ENCODE assay signal across 10 mouse cellular contexts in genomic region chr19:40410109-40410508, GRCm38 (mm10).
DNase-seq lines count a peak whose midpoint lies in the region; ATAC-seq and TF ChIP-seq lines count a peak whose summit lies in the region.
"Had no signal": no experiment of that assay in that cellular context is flagged by ENCODE, and none has a peak within 500 bp of the region (broad histone marks: within the 10 kb centered on the region; RNA-seq: fewer than 3 reads in every experiment).

No protein-coding gene starts in this region.

- H3K4me1 ChIP-seq in limb, embryonic 12.5 days (replicated peaks) = peaks cover 42% of the 10 kb centered on the region
- H3K4me1 ChIP-seq in limb, embryonic 10.5 days = peaks cover 28% of the 10 kb centered on the region
- H3K4me1 ChIP-seq in forebrain, postnatal 0 days (ENCODE audit: insufficient read depth) = peaks cover 21% of the 10 kb centered on the region
- peaks cover 42% of the 10 kb centered on the region for H3K4me1 ChIP-seq in liver, postnatal 0 days (ENCODE audit: insufficient read depth)
- no peaks in the 10 kb centered on the region for H3K4me1 ChIP-seq in thymus, adult 2 months (replicated peaks; ENCODE audit: control insufficient read depth, insufficient read depth, low read length)

- H3K4me2 ChIP-seq in limb, embryonic 12.5 days = no peak overlapping the region
- H3K4me2 ChIP-seq in forebrain, postnatal 0 days (ENCODE audit: low read depth) = no peak overlapping the region
- no peak overlapping the region for H3K4me2 ChIP-seq in liver, postnatal 0 days (ENCODE audit: low read depth, low read length)

- H3K4me3 ChIP-seq in limb, embryonic 12.5 days (replicated peaks) = no peak overlapping the region
- no peak overlapping the region for H3K4me3 ChIP-seq in limb, embryonic 10.5 days
- H3K4me3 ChIP-seq in forebrain, postnatal 0 days (ENCODE audit: low read depth, low read length) = no peak overlapping the region
- no peak overlapping the region for H3K4me3 ChIP-seq in liver, postnatal 0 days (ENCODE audit: low read depth, low read length)
- no peak overlapping the region for H3K4me3 ChIP-seq in thymus, adult 2 months (ENCODE audit: control insufficient read depth, insufficient read depth, low read length)

- DNase-seq in limb, embryonic 10.5 days (ENCODE audit: low spot score) = no peak
- peak; percentile 80 to 88 for DNase-seq in cerebellum, postnatal 10 days
- DNase-seq in forebrain, postnatal 0 days = no peak
- DNase-seq in liver, postnatal 0 days = no peak
- DNase-seq in urinary bladder, adult 18-20 months (ENCODE audit: low spot score in 2 of 2) = no peak
- DNase-seq in spleen, postnatal 4 days (ENCODE audit: low spot score in 2 of 2) = no peak
- DNase-seq in thymus, adult 2 months = no peak
- DNase-seq: kidney, postnatal 10 days; right cerebral cortex, postnatal 25 days had no signal

- no peak for TF ChIP-seq CTCF in forebrain, postnatal 0 days (IDR thresholded peaks at IDR 0.05; ENCODE audit: low read depth)
- TF ChIP-seq CTCF in liver, postnatal 0 days (IDR thresholded peaks at IDR 0.05; ENCODE audit: low read depth) = no peak
- no peak for TF ChIP-seq CTCF in thymus, adult 2 months (IDR thresholded peaks at IDR 0.05; ENCODE audit: borderline replicate concordance, control insufficient read depth, extremely low read depth, insufficient read depth, low read length, poor library complexity)

- TF ChIP-seq EP300 in liver, postnatal 0 days (IDR thresholded peaks at IDR 0.05; ENCODE audit: low read depth) = no peak

- 68% methylated on average over 9 of the region's 9 CpGs for WGBS in limb, embryonic 12.5 days
- 87% methylated on average over 9 of the region's 9 CpGs for WGBS in limb, embryonic 10.5 days
- WGBS in forebrain, postnatal 0 days = 50% methylated on average over 9 of the region's 9 CpGs
- WGBS in liver, postnatal 0 days (ENCODE audit: insufficient replicate concordance) = 39% methylated on average over 9 of the region's 9 CpGs
- 85% methylated on average over 9 of the region's 9 CpGs for WGBS in thymus, adult 2 months

- H3K36me3 ChIP-seq in limb, embryonic 12.5 days = no peaks in the 10 kb centered on the region
- no peaks in the 10 kb centered on the region for H3K36me3 ChIP-seq in limb, embryonic 10.5 days
- H3K36me3 ChIP-seq in forebrain, postnatal 0 days (ENCODE audit: insufficient read depth) = no peaks in the 10 kb centered on the region
- no peaks in the 10 kb centered on the region for H3K36me3 ChIP-seq in liver, postnatal 0 days (replicated peaks; ENCODE audit: insufficient read depth, low read length)
- no peaks in the 10 kb centered on the region for H3K36me3 ChIP-seq in thymus, adult 2 months (ENCODE audit: control insufficient read depth, insufficient read depth, low read length)

- H3K27ac ChIP-seq in limb, embryonic 12.5 days = peak overlapping the region; percentile 70
- H3K27ac ChIP-seq in limb, embryonic 10.5 days = no peak overlapping the region
- H3K27ac ChIP-seq in forebrain, postnatal 0 days (ENCODE audit: low read depth, low read length) = no peak overlapping the region
- H3K27ac ChIP-seq in liver, postnatal 0 days (ENCODE audit: low read depth) = peak overlapping the region; percentile 86
- H3K27ac ChIP-seq in thymus, adult 2 months (ENCODE audit: control insufficient read depth, insufficient read depth, low read length) = no peak overlapping the region

- no peaks in the 10 kb centered on the region for H3K9me3 ChIP-seq in limb, embryonic 12.5 days
- H3K9me3 ChIP-seq in limb, embryonic 10.5 days (replicated peaks) = no peaks in the 10 kb centered on the region
- H3K9me3 ChIP-seq in forebrain, postnatal 0 days (ENCODE audit: low read length) = no peaks in the 10 kb centered on the region
- no peaks in the 10 kb centered on the region for H3K9me3 ChIP-seq in liver, postnatal 0 days (ENCODE audit: low read length)

- no peaks in the 10 kb centered on the region for H3K27me3 ChIP-seq in limb, embryonic 12.5 days
- H3K27me3 ChIP-seq in limb, embryonic 10.5 days (ENCODE audit: low read depth, poor library complexity, severe bottlenecking) = no peaks in the 10 kb centered on the region
- H3K27me3 ChIP-seq in forebrain, postnatal 0 days (ENCODE audit: insufficient read depth, low read length) = no peaks in the 10 kb centered on the region
- no peaks in the 10 kb centered on the region for H3K27me3 ChIP-seq in liver, postnatal 0 days (ENCODE audit: insufficient read depth, low read length)
- H3K27me3 ChIP-seq in thymus, adult 2 months (ENCODE audit: control insufficient read depth, insufficient read depth, low read length) = no peaks in the 10 kb centered on the region

- TF ChIP-seq POLR2A in thymus, adult 2 months (IDR thresholded peaks at IDR 0.05; ENCODE audit: control insufficient read depth, extremely low read depth, insufficient read depth, low read length, poor library complexity) = no peak

- ATAC-seq in limb, embryonic 12.5 days (ENCODE audit: insufficient number of reproducible peaks, insufficient read depth, low FRiP score, low TSS enrichment, low read depth) = no peak; the same call in 1 of the 2 replicates
- peak; percentile 21; the same call in 1 of the 2 replicates for ATAC-seq in forebrain, postnatal 0 days
- peak; percentile 37 for ATAC-seq in liver, postnatal 0 days

- H3K9ac ChIP-seq in limb, embryonic 12.5 days (replicated peaks) = no peak overlapping the region
- H3K9ac ChIP-seq in forebrain, postnatal 0 days = no peak overlapping the region
- H3K9ac ChIP-seq in liver, postnatal 0 days (replicated peaks) = no peak overlapping the region

Comparison
In these comparisons a context has a peak if more than half of its experiments do, and no peak if none do; other contexts are left out.
1. H3K27ac ChIP-seq: peak in limb, embryonic 12.5 days (single experiment) and liver, postnatal 0 days (single experiment); none in limb, embryonic 10.5 days (single experiment), forebrain, postnatal 0 days (single experiment) and thymus, adult 2 months (single experiment).
2. DNase-seq: peak in cerebellum, postnatal 10 days (2 of 2); none in limb, embryonic 10.5 days (single experiment), forebrain, postnatal 0 days (single experiment), liver, postnatal 0 days (single experiment), urinary bladder, adult 18-20 months (0 of 2), spleen, postnatal 4 days (0 of 2) and thymus, adult 2 months (single experiment).